Mouse (Mus musculus): Measurements from ENCODE around the gene Inpp5a.
"Not testable (repeated sequence)": the region's sequence is repeated elsewhere in the genome, so short reads cannot be mapped to it uniquely, and the experiment has no call there.

Inpp5a gene

DNA sequence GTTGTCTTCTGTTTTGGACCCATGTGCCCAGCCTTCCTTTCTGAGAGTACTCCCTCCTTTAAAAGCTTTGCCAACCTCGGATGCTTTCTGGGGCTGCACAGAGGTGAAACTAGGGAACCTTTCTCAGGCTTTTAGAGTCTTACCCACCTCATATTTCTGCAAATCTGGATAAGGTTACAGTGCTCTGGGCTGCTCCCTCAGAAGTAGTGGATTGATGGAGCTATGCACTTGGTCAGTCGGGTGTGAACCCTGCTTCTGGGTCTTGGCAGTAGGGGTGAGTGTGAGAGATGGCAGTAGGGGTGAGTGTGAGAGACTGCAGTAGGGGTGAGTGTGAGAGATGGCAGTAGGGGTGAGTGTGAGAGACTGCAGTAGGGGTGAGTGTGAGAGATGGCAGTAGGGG lies 46.0 kb downstream of the Inpp5a start:
- in situ Hi-C loops (cut with MboI; ENCODE audit: low pct_unique_long_range_greater_than_20kb in 1 of 2, low sequenced_read_pairs in 2 of 2, unreplicated experiment in 1 of 2), result not testable (repeated sequence)

DNA sequence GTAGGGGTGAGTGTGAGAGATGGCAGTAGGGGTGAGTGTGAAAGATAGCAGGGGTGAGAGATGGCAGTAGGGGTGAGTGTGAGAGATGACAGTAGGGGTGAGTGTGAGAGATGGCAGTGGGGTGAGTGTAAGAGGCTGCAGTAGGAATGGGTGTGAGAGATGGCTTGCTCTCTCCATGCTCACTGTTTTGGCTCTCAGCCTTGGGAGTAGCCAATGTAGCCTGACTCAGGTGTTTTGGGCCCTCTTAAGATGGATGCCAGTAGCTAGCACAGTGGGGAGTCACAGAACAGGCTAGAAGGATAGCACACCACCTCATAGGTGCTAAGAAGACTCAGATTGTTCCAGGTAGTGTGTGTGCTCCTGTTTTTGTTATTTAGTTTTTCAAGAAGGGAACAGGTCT lies 46.8 kb downstream of the Inpp5a start:
- in situ Hi-C loops (cut with MboI; ENCODE audit: low pct_unique_long_range_greater_than_20kb in 1 of 2, low sequenced_read_pairs in 2 of 2, unreplicated experiment in 1 of 2), result no loop called here

DNA sequence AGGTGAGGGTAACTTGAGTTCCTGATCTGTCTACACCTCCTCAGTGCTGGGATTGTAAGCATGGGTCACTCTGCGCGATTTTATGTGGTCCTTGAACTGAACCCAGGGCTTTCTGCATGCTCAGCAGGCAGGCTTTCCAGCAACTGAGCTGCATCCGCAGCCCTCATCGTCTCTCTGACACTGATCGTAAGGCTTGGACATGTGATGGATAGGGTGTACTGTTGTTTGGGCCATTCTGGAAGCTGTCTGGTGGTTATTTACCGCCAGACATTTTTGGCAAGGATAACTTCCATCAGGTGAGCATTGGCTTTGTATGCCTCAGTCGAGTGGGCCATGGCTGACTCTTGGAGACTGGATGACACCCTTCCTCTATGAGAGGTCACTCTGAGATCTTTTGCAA lies 48.0 kb downstream of the Inpp5a start:
- in situ Hi-C loops (cut with MboI; ENCODE audit: low pct_unique_long_range_greater_than_20kb in 1 of 2, low sequenced_read_pairs in 2 of 2, unreplicated experiment in 1 of 2), result no loop called here

DNA sequence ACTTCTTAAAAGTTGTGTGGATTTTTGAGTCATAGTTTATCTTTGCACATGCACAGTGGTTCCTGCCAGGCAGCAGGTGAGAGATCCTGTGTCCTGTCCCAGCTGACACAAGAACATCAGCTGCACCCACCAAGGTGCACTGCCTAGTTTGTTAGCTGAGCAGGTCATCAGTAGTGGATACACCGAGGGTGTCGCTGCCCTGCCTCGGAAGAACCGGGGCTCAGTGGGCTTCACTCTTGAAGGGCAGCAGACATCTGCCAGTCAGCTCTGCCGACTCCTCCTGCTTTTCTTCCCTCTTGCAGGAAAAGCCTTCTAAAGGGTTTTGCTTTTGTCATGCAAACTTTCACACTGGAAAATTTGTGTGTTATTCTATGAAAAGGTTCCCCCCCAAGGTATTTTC lies 48.6 kb downstream of the Inpp5a start:
- in situ Hi-C loops (cut with MboI; ENCODE audit: low pct_unique_long_range_greater_than_20kb in 1 of 2, low sequenced_read_pairs in 2 of 2, unreplicated experiment in 1 of 2), result no loop called here

DNA sequence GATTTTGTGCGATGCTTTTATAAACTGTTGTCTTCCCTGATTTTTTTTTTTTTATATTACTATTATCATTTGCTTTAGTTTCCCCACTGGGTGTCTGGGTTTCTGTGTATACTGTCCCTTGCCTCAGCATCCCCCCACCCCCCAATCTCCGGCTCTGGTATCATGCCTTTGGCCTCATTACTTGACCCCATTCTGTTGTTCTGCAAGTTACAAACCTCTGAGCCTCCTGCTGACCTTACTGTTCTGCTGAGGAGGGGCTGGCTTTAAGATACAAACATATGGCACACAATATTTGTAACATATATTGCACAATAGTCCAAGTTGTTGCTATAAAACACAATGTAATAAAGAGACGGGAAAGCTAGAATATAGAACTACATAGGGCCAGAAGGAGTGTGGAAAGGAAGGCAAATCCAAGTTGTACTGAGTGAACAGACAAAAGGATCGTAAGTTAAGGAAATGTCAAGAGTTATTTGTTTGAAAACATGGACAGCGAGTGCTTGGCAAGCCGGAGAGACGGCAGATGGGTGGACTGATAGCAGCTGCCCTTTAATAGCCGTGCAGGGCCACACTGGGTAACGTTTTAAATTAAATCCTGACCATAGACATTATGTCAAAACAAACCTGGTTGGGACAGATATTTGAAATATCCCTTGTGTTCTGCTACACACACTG lies 49.2 kb downstream of the Inpp5a start:
- in situ Hi-C loops (cut with MboI; ENCODE audit: low pct_unique_long_range_greater_than_20kb in 1 of 2, low sequenced_read_pairs in 2 of 2, unreplicated experiment in 1 of 2), result no loop called here

DNA sequence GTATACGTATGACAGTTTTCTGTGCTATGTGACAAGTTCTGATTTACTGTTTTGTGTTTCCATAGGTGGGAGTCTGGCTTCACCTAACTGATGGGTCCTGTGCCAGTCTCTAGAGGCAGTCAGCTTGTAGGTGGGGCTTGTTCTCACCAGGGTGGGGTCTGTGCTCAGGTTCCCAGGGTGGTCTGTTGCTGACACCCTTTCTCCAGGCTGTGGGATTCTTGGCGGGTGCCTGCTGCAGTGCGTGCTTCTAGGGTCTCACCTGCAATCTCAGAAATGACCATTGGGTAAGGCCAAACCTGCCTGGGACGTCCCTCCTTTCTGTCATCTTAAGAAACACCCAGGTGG lies 49.7 kb downstream of the Inpp5a start:
- in situ Hi-C loops (cut with MboI; ENCODE audit: low pct_unique_long_range_greater_than_20kb in 1 of 2, low sequenced_read_pairs in 2 of 2, unreplicated experiment in 1 of 2), result no loop called here

DNA sequence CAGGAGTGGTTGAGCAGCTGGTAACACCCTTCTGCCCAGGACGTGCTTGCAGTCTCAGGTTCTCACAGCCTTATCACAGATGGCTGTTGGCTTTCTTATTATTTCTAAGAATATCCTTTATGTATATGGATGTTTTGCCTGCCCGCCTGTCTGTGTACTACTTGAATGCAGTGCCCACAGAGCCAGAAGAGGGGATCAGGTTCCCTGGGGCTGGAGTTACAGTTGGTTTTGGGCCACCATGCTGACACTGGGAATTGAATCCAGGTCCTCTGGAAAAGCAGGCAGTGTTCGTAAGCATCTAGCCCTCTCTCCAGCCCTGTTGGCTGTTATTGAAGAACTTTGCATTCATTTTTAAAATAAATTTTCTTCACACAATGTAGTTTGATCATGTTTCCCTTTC lies 50.1 kb downstream of the Inpp5a start:
- in situ Hi-C loops (cut with MboI; ENCODE audit: low pct_unique_long_range_greater_than_20kb in 1 of 2, low sequenced_read_pairs in 2 of 2, unreplicated experiment in 1 of 2), result no loop called here

DNA sequence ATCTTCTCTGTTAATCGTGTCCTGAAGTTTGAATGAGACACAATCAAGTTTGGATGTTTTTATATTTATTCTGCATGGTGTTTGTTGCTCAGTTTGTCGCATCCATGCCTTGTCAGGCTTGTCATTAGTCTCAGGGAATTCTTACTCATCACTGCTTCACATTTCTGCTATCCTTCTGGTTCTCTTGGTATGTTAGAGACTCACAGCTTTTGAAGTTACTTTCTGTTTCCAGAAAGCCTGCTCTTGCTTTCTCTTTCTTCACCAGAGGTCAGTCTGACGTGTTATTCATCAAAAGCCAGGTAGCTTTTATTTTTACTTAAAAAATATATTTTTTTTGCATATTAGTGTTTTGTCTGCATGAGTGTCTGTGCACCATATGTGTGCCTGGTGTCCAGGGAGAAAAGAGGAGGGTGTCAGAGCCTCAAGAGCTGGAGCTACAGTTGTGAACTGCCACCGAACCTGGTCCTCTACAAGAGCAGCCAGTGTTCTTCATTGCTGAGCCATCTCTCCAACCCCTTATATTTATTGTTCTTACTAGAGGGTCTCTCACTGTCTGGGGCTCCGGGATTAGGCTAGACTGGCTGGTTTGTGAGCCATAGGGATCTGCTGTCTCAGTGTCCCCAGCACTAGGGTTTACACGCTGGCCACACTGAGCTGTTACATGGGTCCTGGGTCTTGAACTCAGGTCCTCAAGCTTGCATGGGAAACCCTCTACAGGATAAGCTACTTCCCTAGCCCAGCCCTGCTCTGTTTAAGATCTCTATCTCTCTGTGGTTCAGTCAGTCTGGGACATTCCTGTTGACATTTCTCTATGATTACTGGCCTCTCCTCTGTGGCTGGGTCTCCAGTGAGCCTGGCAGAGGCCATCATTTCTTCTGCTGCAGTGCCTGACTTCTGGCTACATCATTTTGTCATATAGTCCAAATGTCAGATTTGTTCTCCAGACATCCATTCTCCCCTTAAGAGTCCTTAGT lies 51.3 kb downstream of the Inpp5a start:
- in situ Hi-C loops (cut with MboI; ENCODE audit: low pct_unique_long_range_greater_than_20kb in 1 of 2, low sequenced_read_pairs in 2 of 2, unreplicated experiment in 1 of 2), result no loop called here

DNA sequence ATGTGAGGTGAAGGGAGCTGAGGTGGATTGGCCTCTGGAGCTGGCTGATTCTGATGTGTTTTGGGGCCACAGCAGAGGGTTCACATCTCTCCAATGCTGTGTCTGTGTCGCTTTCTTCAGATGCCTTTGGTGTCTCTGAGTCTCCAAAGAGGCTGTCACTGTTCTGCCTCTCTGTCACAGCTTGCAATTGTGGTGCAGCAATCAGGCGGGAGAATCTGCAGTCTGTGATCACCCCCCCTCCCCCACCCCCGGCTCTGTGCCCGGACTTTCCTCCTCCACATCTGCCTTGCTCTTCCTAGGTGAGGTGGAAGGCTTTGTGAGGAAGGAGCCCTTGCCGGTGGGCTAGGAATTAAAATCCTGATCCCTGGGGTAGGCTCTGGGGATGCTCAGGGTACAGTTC lies 52.1 kb downstream of the Inpp5a start:
- in situ Hi-C loops (cut with MboI; ENCODE audit: low pct_unique_long_range_greater_than_20kb in 1 of 2, low sequenced_read_pairs in 2 of 2, unreplicated experiment in 1 of 2), result no loop called here

DNA sequence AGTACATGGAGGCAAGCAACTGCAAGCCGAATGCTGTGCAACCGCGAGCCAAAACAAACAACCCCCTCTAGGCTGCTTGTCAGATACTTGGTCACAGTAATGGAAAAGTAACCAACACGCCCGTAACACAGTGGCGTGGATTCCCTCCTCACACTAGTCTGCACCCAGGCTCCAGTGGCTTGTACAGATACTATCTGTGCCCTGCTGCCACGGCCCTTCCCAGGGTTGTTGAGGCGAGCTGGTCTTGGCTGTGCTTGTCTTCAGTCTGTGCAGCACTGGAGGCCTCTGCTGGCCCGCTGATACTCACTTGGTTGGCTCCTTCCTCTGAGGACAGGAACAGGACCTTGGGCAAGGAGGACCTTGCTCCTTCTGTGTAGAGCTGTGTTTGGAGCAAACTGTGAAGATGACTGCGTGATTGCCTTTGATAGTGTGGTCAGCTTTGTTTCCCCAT lies 52.9 kb downstream of the Inpp5a start:
- in situ Hi-C loops (cut with MboI; ENCODE audit: low pct_unique_long_range_greater_than_20kb in 1 of 2, low sequenced_read_pairs in 2 of 2, unreplicated experiment in 1 of 2), result no loop called here

DNA sequence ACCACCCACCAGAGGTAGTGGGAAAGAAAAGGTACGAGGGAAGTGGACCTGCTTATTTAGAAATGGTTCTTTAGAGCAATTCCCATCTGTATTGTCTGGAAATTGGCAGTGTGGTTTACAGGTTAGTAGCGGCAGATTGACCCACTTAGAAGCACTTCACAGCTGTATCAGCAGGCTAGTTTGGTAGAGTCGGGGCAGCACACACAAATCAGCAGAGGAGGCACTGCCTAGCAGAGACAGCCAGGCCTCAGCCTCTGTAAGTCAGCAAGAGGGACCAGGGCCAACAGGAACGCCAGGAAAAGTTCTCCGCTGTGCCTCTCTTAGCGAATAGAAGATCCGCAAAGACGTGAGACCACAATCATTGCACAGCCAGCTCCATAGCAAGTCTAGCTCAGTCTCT lies 56.7 kb downstream of the Inpp5a start:
- in situ Hi-C loops (cut with MboI; ENCODE audit: low pct_unique_long_range_greater_than_20kb in 1 of 2, low sequenced_read_pairs in 2 of 2, unreplicated experiment in 1 of 2), result no loop called here

DNA sequence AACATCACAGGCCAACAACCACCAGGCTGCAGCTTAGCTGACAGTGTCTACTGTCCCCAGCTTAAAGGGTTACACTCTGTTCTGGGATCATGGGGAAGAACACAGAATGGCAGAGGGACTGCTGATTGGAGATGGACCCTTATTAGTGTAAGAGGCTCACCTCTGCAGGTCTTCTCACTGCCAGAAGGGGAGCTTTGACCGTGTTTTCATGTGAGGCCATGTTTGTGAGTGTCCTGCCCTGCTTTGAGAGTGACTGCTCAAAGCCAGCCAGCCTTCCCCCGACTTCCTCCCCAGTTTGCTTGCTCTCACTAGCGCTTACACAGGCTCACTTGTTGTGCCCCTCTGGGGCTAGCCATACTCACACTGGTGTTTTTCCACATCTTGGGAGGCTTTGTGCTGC lies 58.5 kb downstream of the Inpp5a start:
- in situ Hi-C loops (cut with MboI; ENCODE audit: low pct_unique_long_range_greater_than_20kb in 1 of 2, low sequenced_read_pairs in 2 of 2, unreplicated experiment in 1 of 2), result no loop called here

DNA sequence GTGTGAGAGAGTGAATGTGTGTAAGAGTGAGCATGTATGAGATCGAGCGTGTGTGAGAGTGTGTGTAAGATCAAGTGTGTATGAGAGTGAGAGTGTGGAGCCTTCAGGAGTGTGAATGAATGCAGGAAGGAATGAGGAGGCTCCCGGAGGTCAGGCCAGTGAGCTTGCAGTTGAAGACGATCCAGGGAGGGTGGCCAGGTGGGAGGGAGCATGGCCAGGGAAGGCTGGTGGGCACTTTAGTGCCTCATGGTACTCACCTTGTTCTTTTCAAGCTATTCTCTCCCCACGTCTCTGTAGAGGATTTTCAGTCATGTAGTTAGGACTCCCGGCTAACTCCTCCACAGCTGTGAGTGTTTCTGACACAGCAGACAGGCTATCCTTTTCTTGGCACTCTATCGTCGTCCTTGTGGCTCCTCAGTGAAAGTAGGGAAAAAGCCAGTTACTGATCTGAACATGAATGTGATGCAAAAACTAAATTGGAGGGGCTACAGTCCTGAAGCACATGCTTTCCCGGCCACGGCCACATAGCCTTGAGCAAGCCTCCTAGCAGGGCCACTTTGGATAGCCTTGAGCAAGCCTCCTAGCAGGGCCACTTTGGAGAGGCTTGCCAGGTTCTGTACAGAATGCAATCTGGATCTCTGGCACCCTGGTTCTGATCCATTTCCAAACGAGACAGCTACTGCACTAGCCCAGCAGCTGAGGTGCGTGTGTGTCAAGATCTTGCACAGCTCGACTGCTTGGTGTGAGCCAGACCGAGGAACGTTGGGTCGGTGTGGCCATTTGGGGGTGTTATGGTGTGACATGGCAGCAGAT lies 61.5 kb downstream of the Inpp5a start:
- in situ Hi-C loops (cut with MboI; ENCODE audit: low pct_unique_long_range_greater_than_20kb in 1 of 2, low sequenced_read_pairs in 2 of 2, unreplicated experiment in 1 of 2), result no loop called here

DNA sequence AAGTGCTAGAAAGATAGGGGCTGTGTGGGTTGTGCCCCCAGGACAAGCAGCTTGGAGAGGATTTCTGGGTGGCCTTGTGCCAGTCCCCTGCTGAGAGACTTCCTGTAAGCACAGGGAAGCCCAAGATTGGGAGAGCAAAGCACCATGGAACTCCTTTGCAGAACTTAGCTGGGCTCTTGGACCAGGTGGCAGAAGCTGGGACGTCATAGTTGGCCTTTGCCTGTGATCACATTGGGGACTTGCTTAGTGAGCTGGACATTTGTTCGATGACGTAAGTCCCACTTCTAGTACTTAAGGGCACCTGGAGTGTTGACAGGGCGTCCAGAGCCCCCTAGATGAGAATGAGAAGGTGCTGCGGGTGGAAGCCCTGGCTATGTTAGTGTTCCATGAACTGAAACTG lies 62.8 kb downstream of the Inpp5a start:
- in situ Hi-C loops (cut with MboI; ENCODE audit: low pct_unique_long_range_greater_than_20kb in 1 of 2, low sequenced_read_pairs in 2 of 2, unreplicated experiment in 1 of 2), result no loop called here

DNA sequence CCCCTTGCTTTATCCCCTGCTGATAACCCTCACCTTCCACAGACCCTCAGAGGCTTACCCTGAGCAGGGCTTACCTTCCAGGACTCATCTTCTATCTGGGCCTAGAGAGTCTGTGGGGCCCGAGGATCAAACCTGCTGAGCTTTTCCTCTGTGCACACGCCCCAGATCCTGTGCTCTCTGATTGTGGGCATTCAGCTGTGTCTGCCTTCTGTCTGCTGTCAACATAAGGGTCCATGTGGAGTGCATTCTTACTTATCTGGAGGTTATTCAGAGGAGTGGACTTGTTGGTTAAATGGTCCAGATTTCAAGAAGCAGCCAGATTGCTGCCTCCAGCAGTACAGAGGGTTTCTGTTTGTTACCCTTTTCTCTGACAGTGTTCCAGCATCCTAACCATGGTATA lies 63.3 kb downstream of the Inpp5a start:
- in situ Hi-C loops (cut with MboI; ENCODE audit: low pct_unique_long_range_greater_than_20kb in 1 of 2, low sequenced_read_pairs in 2 of 2, unreplicated experiment in 1 of 2), result no loop called here

DNA sequence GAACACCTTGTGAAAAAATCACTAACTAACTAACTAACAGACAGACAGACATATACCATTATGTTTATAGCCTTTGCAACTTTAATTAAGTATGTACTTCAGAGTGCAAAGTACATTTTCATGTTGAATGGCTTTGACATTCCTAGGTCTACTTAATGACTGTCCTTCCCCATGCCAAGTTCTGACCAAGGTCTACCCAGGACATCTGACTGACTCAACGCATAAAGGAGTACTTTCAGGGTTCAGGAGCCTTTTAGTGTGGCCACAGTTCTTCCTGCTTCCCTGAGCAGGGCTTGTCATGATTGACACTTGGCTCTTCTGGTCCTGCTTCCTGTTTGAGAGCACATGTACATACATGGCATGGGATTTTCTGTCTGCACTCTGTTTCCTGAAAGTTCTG lies 64.3 kb downstream of the Inpp5a start:
- in situ Hi-C loops (cut with MboI; ENCODE audit: low pct_unique_long_range_greater_than_20kb in 1 of 2, low sequenced_read_pairs in 2 of 2, unreplicated experiment in 1 of 2), result no loop called here

DNA sequence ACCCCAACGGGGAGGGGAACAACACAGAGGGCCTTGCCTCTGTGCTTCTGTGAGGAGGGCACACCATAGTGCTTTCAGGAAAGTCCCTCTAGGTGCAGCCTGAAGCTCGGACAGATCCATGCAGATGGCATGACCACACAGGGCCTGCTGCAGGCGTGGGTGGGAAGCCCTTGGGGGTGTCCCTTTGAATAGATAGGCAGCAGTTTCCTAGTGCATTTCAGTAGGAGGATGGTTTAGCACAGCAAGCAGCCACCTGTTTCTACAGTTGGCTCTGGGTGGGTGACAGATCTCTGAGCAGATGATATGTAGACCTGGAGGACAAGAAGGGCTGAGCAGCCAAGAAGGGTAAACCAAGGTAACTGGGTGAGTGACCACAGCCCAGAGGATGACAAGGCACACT lies 65.4 kb downstream of the Inpp5a start:
- in situ Hi-C loops (cut with MboI; ENCODE audit: low pct_unique_long_range_greater_than_20kb in 1 of 2, low sequenced_read_pairs in 2 of 2, unreplicated experiment in 1 of 2), result no loop called here

DNA sequence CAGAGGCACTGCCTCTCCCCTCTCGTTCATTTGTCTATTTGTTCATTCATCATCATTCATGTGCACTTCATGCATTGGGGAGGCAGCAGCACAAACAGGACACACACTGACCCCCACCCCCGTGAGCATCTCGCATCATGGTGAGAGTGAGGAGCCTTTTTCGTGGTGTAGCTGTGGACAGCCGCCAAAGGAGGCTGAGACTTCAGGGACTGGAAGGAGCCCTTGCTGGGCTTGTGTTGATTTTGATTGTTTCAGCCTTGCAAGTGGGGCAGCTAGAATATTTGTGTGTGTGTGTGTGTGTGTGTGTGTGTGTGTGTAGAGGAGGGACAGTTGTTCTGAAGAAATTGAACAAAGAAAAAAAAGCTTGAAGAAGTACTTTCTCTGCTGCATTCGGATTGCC lies 67.8 kb downstream of the Inpp5a start:
- in situ Hi-C loops (cut with MboI; ENCODE audit: low pct_unique_long_range_greater_than_20kb in 1 of 2, low sequenced_read_pairs in 2 of 2, unreplicated experiment in 1 of 2), result no loop called here

DNA sequence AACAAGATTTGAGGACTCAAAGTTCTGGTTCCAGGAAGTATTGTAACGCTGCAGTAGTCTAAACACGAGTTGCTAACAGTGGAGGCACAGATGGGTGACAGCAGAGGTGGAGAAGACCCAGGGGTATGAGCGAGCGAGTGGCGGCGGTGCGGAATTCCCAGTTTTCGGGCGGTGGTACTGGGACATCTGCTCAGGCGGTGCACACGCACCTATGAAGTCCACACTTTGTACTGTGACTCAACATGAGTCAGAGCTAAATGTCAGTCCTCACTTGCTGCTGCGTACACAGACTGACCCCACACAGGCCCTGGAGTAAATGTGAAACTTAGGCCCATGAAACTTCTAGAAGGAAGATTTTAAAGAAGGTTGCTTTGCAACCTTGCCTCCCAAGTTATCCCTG lies 72.4 kb downstream of the Inpp5a start:
- in situ Hi-C loops (cut with MboI; ENCODE audit: low pct_unique_long_range_greater_than_20kb in 1 of 2, low sequenced_read_pairs in 2 of 2, unreplicated experiment in 1 of 2), result no loop called here

Measured in mouse embryonic stem cell (cell line).